Comparison of ENCODE assay signal across 9 mouse cellular contexts in the genomic region with DNA sequence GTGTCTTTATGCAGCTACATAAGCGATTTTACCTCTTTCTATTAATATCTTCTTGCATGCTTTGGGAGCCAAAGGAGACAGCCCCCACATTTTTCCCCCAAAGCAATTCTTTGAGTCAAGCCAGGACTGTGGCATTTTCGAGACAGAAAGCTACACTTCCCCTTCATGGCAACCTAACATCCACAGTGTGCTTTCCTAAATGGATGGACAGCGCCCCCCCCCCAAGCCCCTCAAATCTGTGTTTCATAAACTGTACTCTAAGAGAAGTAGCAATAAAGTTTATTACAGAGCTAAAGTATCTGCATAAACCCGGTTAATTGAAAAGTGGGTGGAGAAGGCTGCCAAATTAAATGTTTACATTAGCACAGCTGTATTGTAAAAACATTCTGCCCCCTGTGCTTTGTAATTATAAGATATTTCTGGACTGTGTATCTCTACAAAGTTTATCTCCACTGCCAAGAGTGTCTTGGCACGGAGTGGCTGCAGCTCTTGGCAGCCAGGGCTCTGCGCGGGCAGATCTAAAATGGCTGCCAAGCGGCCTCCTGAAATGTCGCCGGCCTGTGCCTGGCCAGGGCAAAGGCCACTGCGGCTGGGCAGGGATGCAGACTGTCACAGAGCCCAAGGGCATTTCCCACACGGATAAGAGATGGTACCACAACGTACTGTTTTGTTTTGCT.
DNase-seq lines count a peak whose midpoint lies in the region; ATAC-seq and TF ChIP-seq lines count a peak whose summit lies in the region.
"Had no signal": no experiment of that assay in that cellular context is flagged by ENCODE, and none has a peak within 500 bp of the region (broad histone marks: within the 10 kb centered on the region; RNA-seq: fewer than 3 reads in every experiment).

No protein-coding gene starts in this region.

- no peaks in the 10 kb centered on the region for H3K27me3 ChIP-seq in forebrain, postnatal 0 days (ENCODE audit: insufficient read depth, low read length)
- H3K27me3 ChIP-seq in hindbrain, embryonic 16.5 days (replicated peaks; ENCODE audit: control insufficient read depth, insufficient read depth, low read length): no peaks in the 10 kb centered on the region

- intact Hi-C loops in left cerebral cortex, postnatal 14 days (cut with DNase I): no loop called here

- DNase-seq in adipocyte (ENCODE audit: low spot score): peak; percentile 85
- DNase-seq in brain, adult 2 months (ENCODE audit: low read depth, low spot score): peak; percentile 91
- DNase-seq in forebrain, postnatal 0 days: peak; percentile 70
- peak; percentile 45 to 46 for DNase-seq in left cerebral cortex, postnatal 14 days (ENCODE audit: low spot score in 2 of 2)
- DNase-seq in ovary, postnatal 36 days (ENCODE audit: low spot score): peak; percentile 66
- no peak for DNase-seq in c-Kit-positive CD71-positive TER-119-positive erythroid progenitor cells, embryonic 14.5 days (ENCODE audit: low spot score)
- no peak for DNase-seq in urinary bladder, postnatal 25 days (ENCODE audit: low spot score)

- no peak overlapping the region for H3K9ac ChIP-seq in forebrain, postnatal 0 days
- no peak overlapping the region; the same call in 1 of the 2 replicates for H3K9ac ChIP-seq in hindbrain, embryonic 16.5 days (ENCODE audit: low read depth, low read length)
- H3K9ac ChIP-seq: liver, embryonic 14.5 days had no signal

- H3K27ac ChIP-seq in forebrain, postnatal 0 days (ENCODE audit: low read depth, low read length): no peak overlapping the region; the same call in 1 of the 2 replicates
- H3K27ac ChIP-seq in hindbrain, embryonic 16.5 days (ENCODE audit: low read depth, low read length): peak overlapping the region; percentile 64
- H3K27ac ChIP-seq: liver, embryonic 14.5 days had no signal

- 34% methylated on average over 13 of the region's 13 CpGs for WGBS in forebrain, postnatal 0 days
- WGBS in hindbrain, embryonic 16.5 days: 47% methylated on average over 13 of the region's 13 CpGs

- no peak overlapping the region for H3K4me3 ChIP-seq in forebrain, postnatal 0 days (ENCODE audit: low read depth, low read length)
- no peak overlapping the region for H3K4me3 ChIP-seq in hindbrain, embryonic 16.5 days (ENCODE audit: low read length)

- ATAC-seq in forebrain, postnatal 0 days: peak; percentile 46
- ATAC-seq in hindbrain, embryonic 16.5 days: peak; percentile 60

- no peaks in the 10 kb centered on the region for H3K9me3 ChIP-seq in forebrain, postnatal 0 days (ENCODE audit: low read length)
- no peaks in the 10 kb centered on the region for H3K9me3 ChIP-seq in hindbrain, embryonic 16.5 days (ENCODE audit: control insufficient read depth, low read length)

- no peaks in the 10 kb centered on the region for H3K36me3 ChIP-seq in forebrain, postnatal 0 days (ENCODE audit: insufficient read depth)
- no peaks in the 10 kb centered on the region for H3K36me3 ChIP-seq in hindbrain, embryonic 16.5 days (ENCODE audit: control insufficient read depth, insufficient read depth, low read length)

- peak overlapping the region; percentile 31 for H3K4me2 ChIP-seq in forebrain, postnatal 0 days (ENCODE audit: low read depth)
- peak overlapping the region; percentile 39 for H3K4me2 ChIP-seq in hindbrain, embryonic 16.5 days (ENCODE audit: low read length)

- peaks cover 21% of the 10 kb centered on the region for H3K4me1 ChIP-seq in forebrain, postnatal 0 days (ENCODE audit: insufficient read depth)
- H3K4me1 ChIP-seq in hindbrain, embryonic 16.5 days (ENCODE audit: control insufficient read depth, insufficient read depth, low read depth, low read length): peaks cover 32% of the 10 kb centered on the region

- TF ChIP-seq CTCF in forebrain, postnatal 0 days (IDR thresholded peaks at IDR 0.05; ENCODE audit: low read depth): no peak

Comparison
In these comparisons a context has a peak if more than half of its experiments do, and no peak if none do; other contexts are left out.
1. DNase-seq: peak in adipocyte (single experiment), brain, adult 2 months (single experiment), forebrain, postnatal 0 days (single experiment), left cerebral cortex, postnatal 14 days (2 of 2) and ovary, postnatal 36 days (single experiment); none in c-Kit-positive CD71-positive TER-119-positive erythroid progenitor cells, embryonic 14.5 days (single experiment) and urinary bladder, postnatal 25 days (single experiment).